Mouse (Mus musculus): ENCODE results near the gene Fanca.

- TF ChIP-seq CTCF (conservative IDR thresholded peaks at IDR 0.05; ENCODE audit: low read length) (peak; percentile 53), POU5F1 (IDR thresholded peaks at IDR 0.05; ENCODE audit: borderline replicate concordance, low read length) (no peak), NANOG (IDR thresholded peaks at IDR 0.05; ENCODE audit: borderline replicate concordance, low read length) (no peak)
Measured at GRCm38 (mm10) chr8:123319522-123320164, 1.3 kb upstream of the Fanca start.

Data from E14TG2a.4 (cell line).